Mouse (Mus musculus): ENCODE measurements around the gene Nsmf. TPM values are rescaled to one million over a fixed set of nuclear protein-coding genes. Genes with fewer than 3 reads are reported as not detected.

The Nsmf gene
- total and polyA plus RNA-seq, 3 experiments, result 28.5 to 30.9 (median 29.5) TPM

DNA sequence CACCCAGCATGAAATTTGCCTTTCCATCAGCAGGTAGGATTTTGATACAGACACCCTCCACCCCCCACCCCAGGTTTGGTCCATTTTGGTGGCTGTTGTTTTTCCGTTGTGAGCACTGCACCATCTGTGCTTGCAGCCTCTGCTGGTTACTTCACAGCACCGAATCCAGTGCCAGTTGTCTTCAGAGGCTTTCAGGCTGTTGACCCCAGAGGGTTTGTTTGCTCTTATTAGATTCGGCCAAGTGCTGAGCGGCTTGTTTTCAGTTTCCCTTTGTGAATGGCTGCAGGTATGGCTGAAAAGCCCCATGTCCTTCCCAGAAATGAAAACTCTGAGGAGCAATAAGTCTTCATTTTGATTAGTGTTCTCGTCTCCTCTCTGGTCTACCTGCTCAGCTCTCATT, 14.1 kb upstream of the Nsmf start:
- TF ChIP-seq POLR2AphosphoS5 (IDR thresholded peaks at IDR 0.05; ENCODE audit: insufficient replicate concordance, low read depth, low read length) (no peak), TAL1 (conservative IDR thresholded peaks at IDR 0.05; ENCODE audit: low read depth, low read length) (no peak), GATA1 (IDR thresholded peaks at IDR 0.05; ENCODE audit: borderline replicate concordance, low read length) (no peak), GATA2 (IDR thresholded peaks at IDR 0.05; ENCODE audit: borderline replicate concordance, low read depth, low read length) (no peak), CTCF (IDR thresholded peaks at IDR 0.05; ENCODE audit: low read depth, low read length) (no peak)
- no peaks in the 10 kb centered on the region for H3K27me3 ChIP-seq (ENCODE audit: insufficient read depth, low read length)
- DNase-seq (ENCODE audit: low spot score), result no peak
- no peak overlapping the region for H3K4me3 ChIP-seq (ENCODE audit: low read depth, low read length)
- no peaks in the 10 kb centered on the region for H3K9me3 ChIP-seq (replicated peaks)
- H3K4me1 ChIP-seq (ENCODE audit: insufficient read depth, low read depth, low read length), result no peaks in the 10 kb centered on the region
- no peak for ATAC-seq (ENCODE audit: extremely low read depth, insufficient number of reproducible peaks, low FRiP score, poor library complexity, severe bottlenecking)
- H3K36me3 ChIP-seq (replicated peaks), result peaks cover 65% of the 10 kb centered on the region

DNA sequence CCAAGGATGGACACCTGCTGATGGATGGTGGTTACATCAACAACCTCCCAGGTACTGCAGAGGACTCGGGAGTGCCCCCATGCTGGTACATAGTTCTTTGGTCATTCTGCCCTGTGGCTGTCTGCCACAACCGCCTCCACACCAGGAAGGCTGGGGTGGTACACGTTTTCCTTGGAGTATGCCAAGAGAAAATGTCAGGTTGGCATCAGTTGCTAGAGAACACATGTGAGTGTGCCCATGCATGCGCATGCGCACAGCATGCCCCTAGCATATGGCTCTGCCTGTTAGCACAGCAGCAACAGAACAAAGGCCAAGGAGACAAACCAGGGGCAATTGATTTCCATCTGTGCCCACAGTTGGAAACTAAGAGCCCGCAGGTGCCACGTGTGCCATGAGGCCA, 3.2 kb upstream of the Nsmf start:
- ATAC-seq (ENCODE audit: extremely low read depth, insufficient number of reproducible peaks, low FRiP score, poor library complexity, severe bottlenecking) (no peak), DNase-seq (ENCODE audit: low spot score) (no peak)
- no peaks in the 10 kb centered on the region for H3K9me3 ChIP-seq (replicated peaks)
- H3K27me3 ChIP-seq (ENCODE audit: insufficient read depth, low read length), result no peaks in the 10 kb centered on the region
- peaks cover 75% of the 10 kb centered on the region for H3K36me3 ChIP-seq (replicated peaks)
- peaks cover 12% of the 10 kb centered on the region for H3K4me1 ChIP-seq (ENCODE audit: insufficient read depth, low read depth, low read length)
- no peak overlapping the region for H3K4me3 ChIP-seq (ENCODE audit: low read depth, low read length)
- TF ChIP-seq CTCF (IDR thresholded peaks at IDR 0.05; ENCODE audit: low read depth, low read length) (no peak), GATA2 (IDR thresholded peaks at IDR 0.05; ENCODE audit: borderline replicate concordance, low read depth, low read length) (no peak), GATA1 (IDR thresholded peaks at IDR 0.05; ENCODE audit: borderline replicate concordance, low read length) (no peak), TAL1 (conservative IDR thresholded peaks at IDR 0.05; ENCODE audit: low read depth, low read length) (no peak), POLR2AphosphoS5 (IDR thresholded peaks at IDR 0.05; ENCODE audit: insufficient replicate concordance, low read depth, low read length) (no peak)

DNA sequence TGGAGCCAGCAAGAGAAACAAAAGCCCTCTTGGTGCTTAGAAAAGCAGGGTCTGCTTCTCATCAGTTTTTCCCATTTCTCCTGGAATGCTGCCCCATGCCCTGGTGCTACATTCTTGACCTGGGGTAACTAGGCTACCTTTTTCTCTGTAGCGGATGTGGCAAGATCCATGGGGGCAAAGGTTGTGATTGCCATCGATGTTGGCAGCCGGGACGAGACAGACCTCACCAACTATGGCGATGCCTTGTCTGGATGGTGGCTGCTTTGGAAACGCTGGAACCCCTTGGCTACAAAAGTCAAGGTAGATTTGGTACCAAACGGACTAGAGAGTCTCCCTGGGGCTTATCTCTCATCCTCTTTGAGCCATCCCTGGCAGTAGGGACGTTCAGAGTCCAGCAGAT, 2.7 kb upstream of the Nsmf start:
- ATAC-seq (ENCODE audit: extremely low read depth, insufficient number of reproducible peaks, low FRiP score, poor library complexity, severe bottlenecking) (no peak), DNase-seq (ENCODE audit: low spot score) (no peak)
- Histone ChIP-seq H3K4me1 (ENCODE audit: insufficient read depth, low read depth, low read length) (peaks cover 12% of the 10 kb centered on the region), H3K36me3 (replicated peaks) (peaks cover 78% of the 10 kb centered on the region), H3K27me3 (ENCODE audit: insufficient read depth, low read length) (no peaks in the 10 kb centered on the region), H3K4me3 (ENCODE audit: low read depth, low read length) (no peak overlapping the region), H3K9me3 (replicated peaks) (no peaks in the 10 kb centered on the region)
- TF ChIP-seq TAL1 (conservative IDR thresholded peaks at IDR 0.05; ENCODE audit: low read depth, low read length) (no peak), POLR2AphosphoS5 (IDR thresholded peaks at IDR 0.05; ENCODE audit: insufficient replicate concordance, low read depth, low read length) (no peak), GATA2 (IDR thresholded peaks at IDR 0.05; ENCODE audit: borderline replicate concordance, low read depth, low read length) (no peak), CTCF (IDR thresholded peaks at IDR 0.05; ENCODE audit: low read depth, low read length) (no peak)

- Histone ChIP-seq H3K36me3 (replicated peaks) (peaks cover 83% of the 10 kb centered on the region), H3K4me1 (ENCODE audit: insufficient read depth, low read depth, low read length) (peaks cover 15% of the 10 kb centered on the region), H3K27me3 (ENCODE audit: insufficient read depth, low read length) (no peaks in the 10 kb centered on the region; the same call in 1 of the 2 replicates), H3K4me3 (ENCODE audit: low read depth, low read length) (no peak overlapping the region), H3K9me3 (replicated peaks) (no peaks in the 10 kb centered on the region)
- TF ChIP-seq TAL1 (conservative IDR thresholded peaks at IDR 0.05; ENCODE audit: low read depth, low read length), result no peak
- TF ChIP-seq POLR2AphosphoS5 (IDR thresholded peaks at IDR 0.05; ENCODE audit: insufficient replicate concordance, low read depth, low read length), result no peak
- no peak for TF ChIP-seq GATA2 (IDR thresholded peaks at IDR 0.05; ENCODE audit: borderline replicate concordance, low read depth, low read length)
- no peak for TF ChIP-seq CTCF (IDR thresholded peaks at IDR 0.05; ENCODE audit: low read depth, low read length)
- TF ChIP-seq GATA1 (IDR thresholded peaks at IDR 0.05; ENCODE audit: borderline replicate concordance, low read length), result no peak
- DNase-seq (ENCODE audit: low spot score), result no peak
- ATAC-seq (ENCODE audit: extremely low read depth, insufficient number of reproducible peaks, low FRiP score, poor library complexity, severe bottlenecking), result no peak
Observed at GRCm38 (mm10) chr2:25053101-25053500, 1.1 kb upstream of the Nsmf start.

DNA sequence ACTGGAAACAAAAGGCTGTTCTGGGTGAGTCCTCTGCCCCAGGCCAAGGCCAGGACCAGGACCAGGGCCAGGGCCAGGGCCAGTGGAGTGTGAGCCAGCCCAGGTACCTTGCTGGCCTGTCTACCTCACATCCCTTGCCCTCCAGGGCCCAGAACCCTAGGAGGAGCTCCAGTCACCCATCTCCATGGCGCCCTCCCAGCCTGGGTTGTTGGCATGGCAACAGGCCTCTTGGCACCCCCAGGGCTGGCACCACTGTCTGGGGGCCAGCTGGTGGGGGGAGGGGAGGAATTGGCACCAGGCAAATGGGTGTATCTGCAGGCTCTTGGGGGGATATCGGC, 882 bp downstream of the Nsmf start:
- no peaks in the 10 kb centered on the region for H3K9me3 ChIP-seq (replicated peaks)
- DNase-seq (ENCODE audit: low spot score), result no peak
- H3K4me1 ChIP-seq (ENCODE audit: insufficient read depth, low read depth, low read length), result peaks cover 22% of the 10 kb centered on the region
- H3K27me3 ChIP-seq (ENCODE audit: insufficient read depth, low read length), result no peaks in the 10 kb centered on the region; the same call in 1 of the 2 replicates
- TF ChIP-seq GATA1 (IDR thresholded peaks at IDR 0.05; ENCODE audit: borderline replicate concordance, low read length) (no peak), POLR2AphosphoS5 (IDR thresholded peaks at IDR 0.05; ENCODE audit: insufficient replicate concordance, low read depth, low read length) (no peak), GATA2 (IDR thresholded peaks at IDR 0.05; ENCODE audit: borderline replicate concordance, low read depth, low read length) (no peak), TAL1 (conservative IDR thresholded peaks at IDR 0.05; ENCODE audit: low read depth, low read length) (no peak), CTCF (IDR thresholded peaks at IDR 0.05; ENCODE audit: low read depth, low read length) (no peak)
- no peak for ATAC-seq (ENCODE audit: extremely low read depth, insufficient number of reproducible peaks, low FRiP score, poor library complexity, severe bottlenecking)
- H3K4me3 ChIP-seq (ENCODE audit: low read depth, low read length), result peak overlapping the region; percentile 77
- H3K36me3 ChIP-seq (replicated peaks), result peaks cover 85% of the 10 kb centered on the region

- ATAC-seq (ENCODE audit: extremely low read depth, insufficient number of reproducible peaks, low FRiP score, poor library complexity, severe bottlenecking), result no peak
- DNase-seq (ENCODE audit: low spot score), result no peak
- Histone ChIP-seq H3K36me3 (replicated peaks) (peaks cover 85% of the 10 kb centered on the region), H3K4me1 (ENCODE audit: insufficient read depth, low read depth, low read length) (peaks cover 23% of the 10 kb centered on the region), H3K9me3 (replicated peaks) (no peaks in the 10 kb centered on the region), H3K4me3 (ENCODE audit: low read depth, low read length) (peak overlapping the region; percentile 77; the same call in 1 of the 2 replicates), H3K27me3 (ENCODE audit: insufficient read depth, low read length) (no peaks in the 10 kb centered on the region; the same call in 1 of the 2 replicates)
- TF ChIP-seq TAL1 (conservative IDR thresholded peaks at IDR 0.05; ENCODE audit: low read depth, low read length) (no peak), GATA1 (IDR thresholded peaks at IDR 0.05; ENCODE audit: borderline replicate concordance, low read length) (no peak), POLR2AphosphoS5 (IDR thresholded peaks at IDR 0.05; ENCODE audit: insufficient replicate concordance, low read depth, low read length) (no peak), GATA2 (IDR thresholded peaks at IDR 0.05; ENCODE audit: borderline replicate concordance, low read depth, low read length) (no peak), CTCF (IDR thresholded peaks at IDR 0.05; ENCODE audit: low read depth, low read length) (no peak)
Observed at GRCm38 (mm10) chr2:25055409-25056155, 1.4 kb downstream of the Nsmf start.
